Mouse (Mus musculus) embryonic fibroblast, embryonic 13.5 days (primary cell): ENCODE measurements at regions not wholly inside any gene's neighbourhood (a gene's known extent, or its start where the extent isn't known, plus 50 kb on each side); places are given as distances from the start of the nearest gene placed in this dataset.

Experiments used
- CTCF ChIP-seq: IDR thresholded peaks from 2 replicates; pipeline ENCODE4 v1.5.1; 2011; ENCODE audit warnings: mild to moderate bottlenecking, control low read depth, low read length, moderate library complexity, borderline replicate concordance; ENCODE audit not compliant: insufficient read depth
- POLR2A ChIP-seq: IDR thresholded peaks from 2 replicates; pipeline ENCODE4 v1.6.1; 2011; ENCODE audit warnings: low read depth, mild to moderate bottlenecking, control low read depth, low read length, moderate library complexity

DNA sequence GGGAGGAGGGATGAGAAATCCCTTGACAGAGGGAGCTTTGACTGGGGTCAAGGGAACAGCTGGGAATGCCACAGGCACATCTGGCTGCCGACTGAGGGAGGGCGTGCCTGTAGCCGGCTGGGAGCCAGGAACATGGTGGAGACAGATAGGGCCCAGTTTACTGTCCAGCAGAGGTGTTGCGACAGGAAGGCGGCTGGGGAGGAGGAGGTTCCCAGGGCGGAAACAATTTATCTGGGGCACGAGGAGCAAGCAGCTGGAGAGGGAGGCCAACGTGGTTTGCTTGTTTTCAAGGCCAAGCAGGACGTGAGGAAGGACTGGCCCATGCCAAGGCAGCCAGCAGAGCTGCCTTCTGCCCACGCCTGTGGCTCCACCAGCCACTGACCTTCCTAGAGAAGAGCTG is 208.0 kb downstream of the Cyp26b1 start:
- no peak for TF ChIP-seq POLR2A
- no peak for TF ChIP-seq CTCF
